Mouse (Mus musculus) adrenal gland (tissue): ENCODE measurements around the gene Wbp1l.

Source experiments
- intact Hi-C: fragments of 180-260 bp; cut with DNase I; formaldehyde crosslinking; loops from one replicate; pipeline ENCODE4 v1.15.1; 2025

The Wbp1l gene

GRCm38 (mm10) chr19:46598187-46598586, 697 bp upstream of the Wbp1l start:
- intact Hi-C loops: no loop called here

- intact Hi-C loops: no loop called here
Measured at GRCm38 (mm10) chr19:46599375-46600256, 732 bp downstream of the Wbp1l start.

- intact Hi-C loops: no loop called here
Measured at GRCm38 (mm10) chr19:46600371-46600770, 1.5 kb downstream of the Wbp1l start.

- intact Hi-C loops: no loop called here
Measured at GRCm38 (mm10) chr19:46601491-46601890, 2.6 kb downstream of the Wbp1l start.

GRCm38 (mm10) chr19:46602406-46602805, 3.5 kb downstream of the Wbp1l start:
- intact Hi-C loops: no loop called here

GRCm38 (mm10) chr19:46606718-46607117, 7.8 kb downstream of the Wbp1l start:
- intact Hi-C loops: loop anchor here (5.0 kb wide), 1 partner anchor 36 kb away; no protein-coding TSS in a partner anchor

GRCm38 (mm10) chr19:46607424-46607823, 8.5 kb downstream of the Wbp1l start:
- intact Hi-C loops: loop anchor here (5.0 kb wide), 1 partner anchor 35 kb away; no protein-coding TSS in a partner anchor

- intact Hi-C loops: loop anchor here (2.0 to 5.0 kb wide), 2 partner anchors 17 to 34 kb away; no protein-coding TSS in a partner anchor
Measured at GRCm38 (mm10) chr19:46608158-46608557, 9.3 kb downstream of the Wbp1l start.

GRCm38 (mm10) chr19:46616378-46616777, 17.5 kb downstream of the Wbp1l start:
- intact Hi-C loops: no loop called here

- intact Hi-C loops: no loop called here
Measured at GRCm38 (mm10) chr19:46617361-46617760, 18.5 kb downstream of the Wbp1l start.

GRCm38 (mm10) chr19:46618322-46618721, 19.4 kb downstream of the Wbp1l start:
- intact Hi-C loops: no loop called here

- intact Hi-C loops: no loop called here
Measured at GRCm38 (mm10) chr19:46619001-46619400, 20.1 kb downstream of the Wbp1l start.

- intact Hi-C loops: no loop called here
Measured at GRCm38 (mm10) chr19:46619518-46619917, 20.6 kb downstream of the Wbp1l start.

- intact Hi-C loops: no loop called here
Measured at GRCm38 (mm10) chr19:46620016-46620808, 21.3 kb downstream of the Wbp1l start.

- intact Hi-C loops: no loop called here
Measured at GRCm38 (mm10) chr19:46621236-46622183, 22.6 kb downstream of the Wbp1l start.

- intact Hi-C loops: no loop called here
Measured at GRCm38 (mm10) chr19:46622659-46623193, 23.8 kb downstream of the Wbp1l start.

GRCm38 (mm10) chr19:46623194-46623667, 24.3 kb downstream of the Wbp1l start:
- intact Hi-C loops: no loop called here

GRCm38 (mm10) chr19:46623790-46624772, 25.2 kb downstream of the Wbp1l start:
- intact Hi-C loops: loop anchor here (2.0 kb wide), 1 partner anchor 15 kb away; no protein-coding TSS in a partner anchor

- intact Hi-C loops: loop anchor here (2.0 kb wide), 1 partner anchor 16 kb away; no protein-coding TSS in a partner anchor
Measured at GRCm38 (mm10) chr19:46625015-46625414, 26.1 kb downstream of the Wbp1l start.
